ENCODE assay signal across 19 mouse cellular contexts in genomic region chr9:46172251-46172650, GRCm38 (mm10). TPM values are rescaled to one million over a fixed set of nuclear protein-coding genes. Genes with fewer than 3 reads are reported as not detected.
"Had no signal": no experiment of that assay in that cellular context is flagged by ENCODE, and none has a peak within 500 bp of the region (broad histone marks: within the 10 kb centered on the region; RNA-seq: fewer than 3 reads in every experiment).

No protein-coding gene starts in this region.

- H3K4me3 ChIP-seq: layer of hippocampus, adult 2 months; left cerebral cortex, adult 2 months; liver, embryonic 13.5 days; midbrain, embryonic 12.5 days; midbrain, embryonic 15.5 days; myocyte had no signal

- H3K27ac ChIP-seq: layer of hippocampus, adult 2 months; left cerebral cortex, adult 2 months; liver, embryonic 13.5 days; midbrain, embryonic 12.5 days; midbrain, embryonic 15.5 days; stomach, postnatal 0 days had no signal

- H3K4me2 ChIP-seq: liver, embryonic 13.5 days; midbrain, embryonic 12.5 days; midbrain, embryonic 15.5 days had no signal

- H3K36me3 ChIP-seq: liver, embryonic 13.5 days; midbrain, embryonic 12.5 days; midbrain, embryonic 15.5 days had no signal

- DNase-seq: kidney, adult 9 months; kidney, postnatal 14 days; kidney, postnatal 4 days; layer of hippocampus, postnatal 36 days; liver, embryonic 13.5 days; lung, adult 2 months; lung, postnatal 14 days; lung, postnatal 4 days; right cerebral cortex, adult 18-20 months; right cerebral cortex, postnatal 14 days; right cerebral cortex, postnatal 4 days; thymus, adult 2 months; thymus, postnatal 4 days had no signal

- H3K27me3 ChIP-seq: liver, embryonic 13.5 days; midbrain, embryonic 12.5 days; midbrain, embryonic 15.5 days had no signal

- H3K9ac ChIP-seq: liver, embryonic 13.5 days; midbrain, embryonic 12.5 days; midbrain, embryonic 15.5 days had no signal

- H3K4me1 ChIP-seq: midbrain, embryonic 12.5 days; midbrain, embryonic 15.5 days had no signal

- ATAC-seq: midbrain, embryonic 15.5 days had no signal

- H3K9me3 ChIP-seq: liver, embryonic 13.5 days; midbrain, embryonic 12.5 days; midbrain, embryonic 15.5 days had no signal

RNA-seq across cellular contexts. Expression of gene Apoa1, which starts 56.1 kb away (rescaled TPM):
- polyA plus RNA-seq: myocyte had no signal
